Mouse (Mus musculus) MEL (cell line): ENCODE data around the gene Slc25a44. TPM values are rescaled to one million over a fixed set of nuclear protein-coding genes. Genes with fewer than 3 reads are reported as not detected.

Source experiments
- DNase-seq: peaks from one replicate; pipeline ENCODE4 v3.0.0; 2011; ENCODE audit warnings: low read depth, low spot score
- H3K27ac ChIP-seq: 2 replicates; pipeline ENCODE4 v1.5.1; 2012; ENCODE audit warnings: low read depth, mild to moderate bottlenecking, control low read depth, low read length, moderate library complexity; ENCODE audit not compliant: control insufficient read depth
- H3K27me3 ChIP-seq, 2 experiments: fragments of 150-350 bp in 1 of 2; sonication (generic) in 1 of 2; 2 replicates each; pipeline ENCODE4 v1.6.1; 2012; ENCODE audit warnings: low read length in 2 of 2, mild to moderate bottlenecking in 2 of 2, improper control_type of control experiment in 1 of 2, moderate library complexity in 1 of 2; ENCODE audit not compliant: insufficient read depth in 2 of 2, control insufficient read depth in 1 of 2
- H3K36me3 ChIP-seq, 2 experiments: 2 replicates each; pipeline ENCODE4 v1.6.1; 2012 to 2014; ENCODE audit warnings: low read length in 2 of 2, improper control_type of control experiment in 1 of 2, inconsistent platforms in 1 of 2, mild to moderate bottlenecking in 1 of 2; ENCODE audit not compliant: insufficient read depth in 2 of 2, control insufficient read depth in 1 of 2
- H3K4me1 ChIP-seq, 2 experiments: fragments of 150-350 bp in 1 of 2; sonication (generic) in 1 of 2; 2 replicates each; pipeline ENCODE4 v1.6.1; 2012; ENCODE audit warnings: low read length in 2 of 2, improper control_type of control experiment in 1 of 2, mild to moderate bottlenecking in 1 of 2; ENCODE audit not compliant: insufficient read depth in 2 of 2, control insufficient read depth in 1 of 2
- H3K4me3 ChIP-seq, 2 experiments: fragments of 150-350 bp in 1 of 2; sonication (generic) in 1 of 2; 2 replicates each; pipeline ENCODE4 v1.5.1; 2012; ENCODE audit warnings: low read depth in 2 of 2, low read length in 2 of 2, mild to moderate bottlenecking in 2 of 2, moderate library complexity in 2 of 2, control low read depth in 1 of 2, improper control_type of control experiment in 1 of 2; ENCODE audit not compliant: control insufficient read depth in 1 of 2, insufficient read depth in 1 of 2
- H3K79me2 ChIP-seq: 2 replicates; pipeline ENCODE4 v1.6.1; 2012; ENCODE audit warnings: mild to moderate bottlenecking, low read length, moderate library complexity; ENCODE audit not compliant: control insufficient read depth, poor library complexity, insufficient read depth
- H3K9ac ChIP-seq: 2 replicates; pipeline ENCODE4 v1.6.1; 2012; ENCODE audit warnings: low read depth, mild to moderate bottlenecking, control low read depth, low read length, moderate library complexity; ENCODE audit not compliant: control insufficient read depth, poor library complexity, severe bottlenecking
- H3K9me3 ChIP-seq: fragments of 150-350 bp; sonication (generic); replicated peaks from 2 replicates; pipeline ENCODE4 v1.6.1; 2012; ENCODE audit warnings: mild to moderate bottlenecking, low read length, improper control_type of control experiment, moderate library complexity; ENCODE audit not compliant: insufficient read depth
- BHLHE40 ChIP-seq: IDR thresholded peaks from 2 replicates; pipeline ENCODE4 v1.6.1; 2012; ENCODE audit warnings: low read depth, mild to moderate bottlenecking, inconsistent platforms, low read length, improper control_type of control experiment, borderline replicate concordance
- CHD1 ChIP-seq: IDR thresholded peaks from 2 replicates; pipeline ENCODE4 v1.6.1; 2012; ENCODE audit warnings: low read depth, mild to moderate bottlenecking, inconsistent platforms, low read length, improper control_type of control experiment
- CHD2 ChIP-seq: IDR thresholded peaks from 2 replicates; pipeline ENCODE4 v1.6.1; 2011; ENCODE audit warnings: low read length, improper control_type of control experiment
- GABPA ChIP-seq: IDR thresholded peaks from 2 replicates; pipeline ENCODE4 v1.6.1; 2012; ENCODE audit warnings: low read depth, mild to moderate bottlenecking, inconsistent platforms, low read length, improper control_type of control experiment, moderate library complexity
- GATA1 ChIP-seq: IDR thresholded peaks from 2 replicates; pipeline ENCODE4 v1.6.1; 2011; ENCODE audit warnings: low read depth, low read length, improper control_type of control experiment
- KAT2A ChIP-seq: conservative IDR thresholded peaks from 2 replicates; pipeline ENCODE4 v1.6.1; 2012; ENCODE audit warnings: low read depth, low read length, improper control_type of control experiment, inconsistent platforms
- MAX ChIP-seq: IDR thresholded peaks from 2 replicates; pipeline ENCODE4 v1.6.1; 2011; ENCODE audit warnings: low read length, improper control_type of control experiment
- MXI1 ChIP-seq: IDR thresholded peaks from 2 replicates; pipeline ENCODE4 v1.6.1; 2011; ENCODE audit warnings: mild to moderate bottlenecking, low read depth, low read length, improper control_type of control experiment
- MYB ChIP-seq: IDR thresholded peaks from 2 replicates; pipeline ENCODE4 v1.6.1; 2011; ENCODE audit warnings: mild to moderate bottlenecking, low read depth, low read length, improper control_type of control experiment
- POLR2A ChIP-seq, 2 experiments: IDR thresholded peaks; 2 replicates each; pipeline ENCODE4 v1.6.1; 2011 to 2012; ENCODE audit warnings: low read length in 2 of 2, mild to moderate bottlenecking in 2 of 2, control low read depth in 1 of 2, improper control_type of control experiment in 1 of 2, low read depth in 1 of 2, moderate library complexity in 1 of 2; ENCODE audit not compliant: control insufficient read depth in 1 of 2, insufficient read depth in 1 of 2, poor library complexity in 1 of 2
- POLR2AphosphoS2 ChIP-seq: IDR thresholded peaks from 2 replicates; pipeline ENCODE4 v1.6.1; 2011; ENCODE audit warnings: low read length, improper control_type of control experiment
- POLR2AphosphoS5 ChIP-seq: IDR thresholded peaks from 2 replicates; pipeline ENCODE4 v1.6.1; 2012; ENCODE audit warnings: low read depth, borderline replicate concordance, mild to moderate bottlenecking, inconsistent platforms, low read length, moderate library complexity, mixed read lengths
- TBP ChIP-seq: IDR thresholded peaks from 2 replicates; pipeline ENCODE4 v1.8.0; 2011; ENCODE audit warnings: low read depth, low read length, improper control_type of control experiment
- polyA plus RNA-seq, 2 experiments: library from polyadenylated mRNA; stranded (reverse) in 1 of 2; unstranded in 1 of 2; fragments of >175 nt in 1 of 2; fragments of >200 nt in 1 of 2; gene quantifications; 2 replicates each; pipeline versions ENCODE4 v1.2.1 to v1.2.4; 2012; ENCODE audit warnings: low replicate concordance in 2 of 2, low read depth in 1 of 2; ENCODE audit not compliant: insufficient read length in 2 of 2, insufficient read depth in 1 of 2, missing spikeins in 1 of 2
- total RNA-seq: library from RNA; depleted of rRNA; stranded (reverse); fragments of 300-350 nt; gene quantifications from 2 replicates; pipeline ENCODE4 v1.2.3, GENCODE M21; 2012

The Slc25a44 gene
- total and polyA plus RNA-seq, 3 experiments = 30.5 to 34.6 TPM; not detected in 1

GRCm38 (mm10) chr3:88458778-88459219 is 33.9 kb upstream of the Slc25a44 start:
- Histone ChIP-seq H3K36me3 (peaks cover 0 to 38% of the 10 kb centered on the region in 2 experiments; a peak in 2 of 4 replicates), H3K4me3 (no peak overlapping the region), H3K9ac (no peak overlapping the region), H3K9me3 (no peaks in the 10 kb centered on the region), H3K79me2 (no peaks in the 10 kb centered on the region), H3K27ac (no peak overlapping the region), H3K27me3 (no peaks in the 10 kb centered on the region), H3K4me1 (peaks cover 20 to 46% of the 10 kb centered on the region in 2 experiments)
- no peak for DNase-seq
- TF ChIP-seq BHLHE40 (no peak), POLR2AphosphoS5 (no peak), MAX (no peak), TBP (no peak), CHD1 (no peak), KAT2A (no peak), GABPA (no peak), CHD2 (no peak)
- TF ChIP-seq, all 39 proteins: peak for 0

- H3K9me3 ChIP-seq = no peaks in the 10 kb centered on the region
- H3K4me1 ChIP-seq = peaks cover 20 to 50% of the 10 kb centered on the region in 2 experiments
- H3K9ac ChIP-seq = 0 out of 2 replicates have a peak overlapping the region, but pooled peaks have one; percentile 2
- TF ChIP-seq MYB = no peak
- peak; percentile 54; the same call in 1 of the 2 replicates for TF ChIP-seq TBP
- TF ChIP-seq POLR2AphosphoS2 = no peak
- TF ChIP-seq CHD1 = no peak
- no peak for TF ChIP-seq GATA1
- TF ChIP-seq MXI1 = no peak
- TF ChIP-seq POLR2A (IDR thresholded peaks at IDR 0.05; ENCODE audit: control insufficient read depth in 1 of 2, insufficient read depth in 1 of 2, low read depth in 1 of 2, low read length in 2 of 2, poor library complexity in 1 of 2) = peak in 1 of 2 experiments; percentile 33; a peak in 1 of 4 replicates
- peak; percentile 73 for DNase-seq
- peaks cover 0 to 40% of the 10 kb centered on the region in 2 experiments; a peak in 2 of 4 replicates for H3K36me3 ChIP-seq
- H3K27me3 ChIP-seq = no peaks in the 10 kb centered on the region
- H3K4me3 ChIP-seq = no peak overlapping the region
- no peak overlapping the region for H3K27ac ChIP-seq
- no peaks in the 10 kb centered on the region for H3K79me2 ChIP-seq
These were observed 32.0 kb upstream of the Slc25a44 start for GRCm38 (mm10) chr3:88456746-88457532.

GRCm38 (mm10) chr3:88456313-88456712 is 31.4 kb upstream of the Slc25a44 start:
- Histone ChIP-seq H3K9me3 (no peaks in the 10 kb centered on the region), H3K27me3 (no peaks in the 10 kb centered on the region), H3K79me2 (no peaks in the 10 kb centered on the region), H3K9ac (peak overlapping the region; percentile 2; the same call in 1 of the 2 replicates), H3K27ac (no peak overlapping the region), H3K4me1 (peaks cover 20 to 50% of the 10 kb centered on the region in 2 experiments), H3K4me3 (no peak overlapping the region), H3K36me3 (peaks cover 0 to 40% of the 10 kb centered on the region in 2 experiments; a peak in 2 of 4 replicates)
- no peak for TF ChIP-seq CHD1
- DNase-seq = no peak
